Mouse (Mus musculus) C2C12 (cell line): ENCODE results near the gene Cd300ld4.

Source experiments
- CTCF ChIP-seq: IDR thresholded peaks from one replicate; pipeline ENCODE4 v1.5.1; 2011; ENCODE audit not compliant: control insufficient read depth, insufficient read depth, insufficient read length
- MAX ChIP-seq: IDR thresholded peaks from one replicate; pipeline ENCODE4 v1.6.1; 2011; ENCODE audit warnings: mild to moderate bottlenecking, control low read depth
- MYOD1 ChIP-seq: IDR thresholded peaks from one replicate; pipeline ENCODE4 v1.6.1; 2011; ENCODE audit warnings: low read depth; ENCODE audit not compliant: control insufficient read depth, insufficient read length
- USF1 ChIP-seq: IDR thresholded peaks from one replicate; pipeline ENCODE4 v1.6.1; 2011; ENCODE audit warnings: low read depth, mild to moderate bottlenecking, control low read depth, moderate library complexity

DNA sequence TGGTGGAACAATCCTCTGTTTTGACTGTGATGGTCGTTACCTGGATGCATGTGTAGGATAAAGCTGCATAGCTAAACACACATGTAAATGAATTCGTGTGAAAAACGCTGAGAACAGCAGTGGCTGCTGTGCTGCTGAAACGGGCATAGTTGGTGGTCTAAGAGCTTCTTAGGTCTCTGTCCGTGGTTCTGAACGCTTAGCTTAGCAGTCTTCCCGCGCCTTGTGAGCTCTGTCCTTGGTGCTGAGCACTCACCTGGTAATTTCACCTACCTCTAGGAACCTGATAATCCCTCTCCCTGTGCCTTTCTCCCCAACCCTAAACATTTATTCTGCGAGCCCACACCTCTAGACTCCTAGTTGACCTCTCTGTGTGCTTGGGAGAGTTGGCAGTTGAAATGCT is 25.4 kb upstream of the Cd300ld4 start:
- TF ChIP-seq MAX (no peak), CTCF (no peak), USF1 (no peak), MYOD1 (no peak)
